Mouse (Mus musculus): Measurements from ENCODE around the gene Egfr.

GRCm38 (mm10) chr11:16914756-16915155 is 162.8 kb downstream of the Egfr start:
- TF ChIP-seq POLR2A (IDR thresholded peaks at IDR 0.05; ENCODE audit: insufficient read length, low read depth) (no peak), MAX (IDR thresholded peaks at IDR 0.05; ENCODE audit: low read depth) (no peak), REST (IDR thresholded peaks at IDR 0.05; ENCODE audit: insufficient read depth, insufficient read length) (no peak), POLR2AphosphoS2 (IDR thresholded peaks at IDR 0.05; ENCODE audit: insufficient read length, low read depth) (no peak), MYOG (IDR thresholded peaks at IDR 0.05; ENCODE audit: control insufficient read depth in 1 of 3, insufficient read depth in 1 of 3, insufficient read length in 2 of 3, low read depth in 2 of 3) (no peak), USF1 (IDR thresholded peaks at IDR 0.05; ENCODE audit: low read depth) (no peak), TCF3 (IDR thresholded peaks at IDR 0.05; ENCODE audit: insufficient read length, low read depth) (no peak), MYOD1 (IDR thresholded peaks at IDR 0.05; ENCODE audit: control insufficient read depth in 1 of 3, insufficient read length in 2 of 3, low read depth in 2 of 3) (no peak), E2F4 (IDR thresholded peaks at IDR 0.05; ENCODE audit: insufficient read depth) (no peak), TCF12 (IDR thresholded peaks at IDR 0.05; ENCODE audit: insufficient read depth, poor library complexity, severe bottlenecking) (no peak), CEBPB (IDR thresholded peaks at IDR 0.05; ENCODE audit: insufficient read depth, poor library complexity, severe bottlenecking) (no peak), SRF (IDR thresholded peaks at IDR 0.05; ENCODE audit: control insufficient read depth, insufficient read length, low read depth) (no peak)

Data from myocyte (in vitro differentiated cells).